Mouse (Mus musculus) mesoderm, embryonic 11.5 days (tissue): ENCODE results near the gene Gm33543.

Source experiments
- DNase-seq: peaks from one replicate; pipeline ENCODE4 v3.0.0-alpha.2; 2012; ENCODE audit warnings: low read depth, low spot score

Gene Gm33543

DNA sequence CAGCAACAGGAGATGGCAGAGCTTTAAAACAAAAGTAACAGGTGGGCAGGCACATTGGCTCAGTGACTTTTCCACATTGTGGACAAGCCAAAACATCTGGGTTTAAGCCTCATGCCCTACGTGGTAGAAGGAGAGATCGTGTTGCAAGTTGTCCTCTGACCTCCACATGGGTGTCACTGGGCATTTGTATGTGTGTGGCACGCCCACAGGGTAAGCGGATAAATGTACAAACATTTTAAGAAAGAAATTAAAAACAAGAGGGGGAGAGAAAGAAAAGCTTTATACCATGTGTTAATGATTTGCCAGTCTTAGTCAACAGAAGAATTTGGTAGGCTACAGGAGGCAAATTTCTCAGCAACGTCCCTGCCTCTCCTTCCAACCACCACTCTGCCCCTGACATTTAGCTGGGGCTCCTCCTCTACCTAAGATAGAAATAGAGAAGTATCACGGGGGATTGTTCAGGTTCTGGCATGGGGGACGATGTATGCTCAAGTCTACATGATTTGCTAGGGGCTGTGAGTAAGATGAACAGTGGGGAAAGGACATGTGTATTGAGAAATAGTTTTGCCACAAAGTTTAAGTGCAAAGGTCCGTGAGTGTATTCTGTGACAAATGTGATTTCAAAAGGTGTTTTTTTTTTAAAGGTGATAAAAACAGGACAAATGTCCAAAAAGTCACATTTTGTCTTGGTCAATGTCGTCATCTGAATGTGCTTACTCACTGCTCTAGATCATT is 6.0 kb downstream of the Gm33543 start:
- DNase-seq: no peak

DNA sequence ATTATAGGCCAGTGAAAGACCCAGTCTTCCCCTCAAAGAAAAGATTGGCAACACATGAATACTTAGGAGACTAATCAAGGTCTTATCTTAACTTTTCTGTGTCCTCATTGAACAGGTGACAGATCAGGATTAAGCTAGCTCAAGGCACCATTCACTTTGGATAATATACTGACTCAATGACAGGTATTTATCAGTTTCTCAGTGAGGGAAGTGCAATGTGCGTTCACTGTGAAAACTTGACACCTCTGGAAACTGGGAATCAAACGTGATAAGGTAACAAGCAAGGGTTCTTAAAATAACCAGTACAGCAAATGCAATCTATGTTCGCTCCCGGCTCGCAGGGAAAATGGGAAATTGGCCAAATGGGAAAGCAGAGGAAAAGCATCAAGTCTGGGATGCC is 11.8 kb downstream of the Gm33543 start:
- DNase-seq: no peak

DNA sequence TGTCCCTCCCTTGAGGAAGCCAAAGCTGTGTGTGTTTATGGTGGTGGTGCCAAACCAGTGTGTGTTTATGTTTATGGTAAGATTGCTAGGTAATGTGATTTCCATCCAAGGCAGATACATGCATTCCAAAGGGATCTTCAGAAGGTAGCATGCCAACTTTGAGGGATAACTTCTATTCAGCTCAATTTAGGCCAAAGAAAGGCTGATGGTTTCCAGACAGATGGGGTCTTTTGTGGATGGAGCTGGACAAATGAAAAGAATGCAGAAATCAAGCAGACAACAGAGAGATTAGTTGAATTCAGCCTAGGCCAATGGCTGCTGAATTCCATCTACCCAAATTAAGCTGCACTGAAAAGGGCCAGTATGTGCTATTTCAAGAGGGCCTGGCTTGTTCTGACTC is 13.3 kb downstream of the Gm33543 start:
- no peak for DNase-seq

DNA sequence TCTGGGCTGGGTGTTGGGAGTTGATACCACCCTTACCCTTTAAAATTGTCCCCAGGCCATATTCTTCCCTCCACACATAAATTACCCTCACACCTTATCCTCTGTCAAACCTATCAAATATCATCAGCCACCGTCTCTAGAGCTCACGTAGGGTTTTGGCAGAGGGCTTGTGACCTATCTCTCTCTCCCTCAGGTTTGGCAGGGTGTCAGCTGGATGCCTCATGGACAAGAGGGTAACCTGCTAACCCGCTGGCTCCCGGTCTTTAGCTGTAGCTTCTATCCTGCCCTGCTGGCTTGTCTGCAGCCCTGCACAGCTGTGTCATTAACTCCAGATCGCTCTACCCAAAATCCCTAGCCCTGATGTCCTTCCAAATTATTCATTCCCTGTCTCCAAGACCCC is 14.4 kb downstream of the Gm33543 start:
- no peak for DNase-seq

DNA sequence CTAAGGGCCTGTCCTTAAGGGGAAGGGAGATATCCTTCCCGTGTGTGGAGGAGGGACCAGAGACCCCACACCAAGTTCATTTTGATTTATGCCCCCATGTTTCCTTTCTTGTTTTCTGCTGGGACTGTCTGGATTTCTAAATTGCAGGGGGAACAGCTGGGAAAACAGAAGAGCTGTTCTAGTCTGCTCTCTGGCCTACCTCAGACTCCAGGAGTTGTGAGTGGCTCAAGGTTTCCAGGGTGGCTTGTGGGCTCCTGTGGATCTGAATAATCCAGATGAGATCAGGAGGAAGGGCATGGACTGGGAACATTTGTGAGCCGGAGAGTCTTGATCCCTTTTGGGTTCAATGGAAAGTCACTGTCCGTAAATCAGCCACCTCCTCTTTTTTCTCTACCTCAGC is 17.1 kb downstream of the Gm33543 start:
- DNase-seq: peak; percentile 62

DNA sequence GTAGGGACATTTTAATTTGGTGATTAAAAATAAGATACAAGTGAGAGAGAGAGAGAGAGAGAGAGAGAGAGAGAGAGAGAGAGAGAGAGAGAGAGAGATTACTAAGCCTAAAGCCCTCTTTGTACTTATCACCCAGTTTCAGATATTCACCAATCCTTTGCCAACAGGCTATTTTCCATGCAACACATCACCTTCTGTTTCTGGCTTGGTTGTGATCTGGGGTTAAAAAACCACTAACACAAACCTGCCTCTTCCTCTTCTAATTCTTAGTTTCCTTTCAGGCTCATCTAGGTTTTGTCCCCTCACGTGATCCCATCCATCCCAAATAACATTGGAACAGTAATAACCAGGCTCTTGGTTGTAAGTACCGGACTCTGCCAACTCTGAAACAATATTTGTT is 24.2 kb downstream of the Gm33543 start:
- DNase-seq: no peak

DNA sequence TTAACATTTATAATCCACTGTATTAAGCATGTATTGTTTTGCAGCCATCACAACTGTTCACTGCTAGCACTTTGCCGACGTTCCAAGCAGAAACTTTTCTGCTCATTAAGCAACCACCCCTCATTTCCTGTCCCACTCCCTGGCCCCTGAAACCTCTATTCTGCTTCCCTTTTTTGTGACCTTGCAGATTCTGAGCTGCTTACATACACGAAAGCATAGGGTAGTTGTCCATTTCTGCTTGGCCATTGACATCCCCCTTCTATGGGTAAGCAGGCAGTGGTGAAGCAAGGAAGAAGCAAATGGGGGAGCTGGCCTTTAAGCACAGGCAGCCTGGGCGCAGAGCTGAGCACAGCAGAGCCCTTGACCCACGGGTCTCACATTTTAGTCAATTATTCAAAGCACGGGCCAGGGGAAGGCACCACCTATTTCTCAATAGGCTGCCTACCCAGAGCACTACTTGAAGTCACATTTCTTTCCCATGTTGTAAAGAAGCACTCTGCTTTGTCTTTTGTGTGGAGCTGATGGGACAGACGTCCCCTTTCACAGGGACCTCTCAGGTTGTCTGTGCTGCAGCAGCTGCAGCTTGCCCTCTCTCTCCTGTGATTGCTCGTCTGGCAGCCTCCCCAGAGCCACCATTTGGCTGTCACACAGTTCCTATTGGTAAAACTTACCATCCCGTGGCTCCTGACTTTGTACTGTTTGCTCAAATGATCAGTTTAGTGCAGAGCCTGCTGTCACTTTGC is 25.1 kb downstream of the Gm33543 start:
- DNase-seq: no peak

DNA sequence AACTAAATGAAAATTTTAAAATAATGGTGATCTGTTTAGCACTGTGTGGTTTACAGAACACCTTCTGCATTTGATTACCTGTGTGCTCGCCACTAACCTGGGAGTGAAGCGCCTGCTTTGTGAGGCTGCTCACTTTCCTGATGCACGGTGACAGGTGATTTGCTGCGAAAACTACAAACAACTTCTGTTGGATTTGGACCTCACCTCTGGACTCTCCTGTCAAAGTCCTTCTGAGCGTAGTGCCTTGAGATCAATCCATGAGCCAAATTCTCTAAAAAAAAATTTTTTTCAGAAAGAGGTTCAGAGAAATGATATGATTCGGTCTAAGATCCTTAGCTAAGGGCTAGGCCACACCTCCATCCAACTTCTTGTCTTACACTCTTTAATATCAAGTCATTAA is 28.4 kb downstream of the Gm33543 start:
- no peak for DNase-seq

DNA sequence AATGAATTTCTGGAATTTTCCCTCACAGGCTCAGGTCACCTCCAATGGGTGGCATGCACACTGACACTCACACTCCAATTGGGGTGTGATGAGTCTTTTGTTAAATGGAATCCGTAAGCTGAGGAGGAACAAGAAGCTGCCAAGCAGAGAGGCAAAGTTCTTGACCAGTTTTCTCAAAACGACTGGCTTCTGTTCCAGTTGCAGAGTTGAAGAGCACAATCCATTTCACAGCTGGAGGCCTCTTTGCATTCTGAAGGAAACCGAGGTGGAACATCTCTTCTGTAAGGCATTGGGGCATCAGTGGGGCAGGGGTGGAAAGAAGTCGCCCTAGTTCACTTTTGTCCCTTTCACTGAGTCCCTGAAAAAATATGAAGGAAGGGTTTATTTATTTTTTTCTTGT is 30.9 kb downstream of the Gm33543 start:
- no peak for DNase-seq

DNA sequence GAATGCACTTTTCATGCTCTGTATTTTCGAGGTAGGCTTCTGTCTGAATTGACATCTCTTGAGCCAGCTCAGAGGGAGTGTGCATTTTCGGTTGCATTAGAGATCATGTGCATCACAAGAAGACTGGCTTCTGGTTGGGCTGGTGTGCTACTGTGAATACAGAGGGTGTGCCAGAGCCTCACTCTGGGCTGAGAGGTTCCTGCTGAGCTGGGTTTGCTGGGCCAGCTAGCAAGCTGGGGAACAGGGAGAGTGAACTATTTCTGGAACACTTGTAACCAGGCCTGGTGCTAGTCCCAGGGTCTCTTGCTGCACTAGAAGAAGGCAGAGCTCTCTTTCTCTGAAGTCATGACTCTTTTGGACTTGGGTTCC is 41.3 kb downstream of the Gm33543 start:
- DNase-seq: no peak

DNA sequence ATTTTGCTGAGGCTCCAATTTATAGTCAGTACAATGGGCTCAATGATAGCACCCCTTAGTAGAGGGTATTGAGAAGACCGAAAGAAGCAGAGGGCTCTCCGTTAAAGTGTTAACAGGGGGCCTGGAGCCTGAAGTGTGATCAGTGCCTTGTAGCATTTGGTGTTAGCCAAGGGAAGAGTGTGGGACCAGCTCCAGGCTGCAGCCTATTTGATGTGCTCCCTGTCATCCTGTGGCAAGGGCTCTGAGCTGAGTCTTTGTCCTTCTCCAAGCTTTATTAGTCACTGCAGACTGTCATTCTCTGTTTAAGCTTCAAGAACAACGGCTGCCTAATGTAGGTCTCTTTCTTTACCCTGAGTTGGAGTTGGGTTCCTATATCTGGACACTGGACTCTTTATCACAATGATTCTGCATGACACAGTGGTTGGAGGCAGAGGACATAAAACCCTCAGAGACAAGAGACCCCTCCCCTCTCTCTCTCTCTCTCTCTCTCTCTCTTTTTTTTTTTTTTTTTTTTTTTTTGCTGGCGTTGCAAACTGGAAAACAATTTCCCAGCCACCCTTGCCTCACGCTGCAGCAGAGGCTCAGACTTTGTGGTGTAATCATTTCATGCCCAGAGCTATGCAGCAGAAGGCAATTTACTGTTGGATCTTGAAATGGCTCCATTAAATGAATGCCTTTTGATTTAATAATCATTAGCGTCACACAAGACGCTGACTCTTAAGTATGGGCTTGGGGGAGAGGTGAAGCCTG is 41.9 kb downstream of the Gm33543 start:
- DNase-seq: no peak

DNA sequence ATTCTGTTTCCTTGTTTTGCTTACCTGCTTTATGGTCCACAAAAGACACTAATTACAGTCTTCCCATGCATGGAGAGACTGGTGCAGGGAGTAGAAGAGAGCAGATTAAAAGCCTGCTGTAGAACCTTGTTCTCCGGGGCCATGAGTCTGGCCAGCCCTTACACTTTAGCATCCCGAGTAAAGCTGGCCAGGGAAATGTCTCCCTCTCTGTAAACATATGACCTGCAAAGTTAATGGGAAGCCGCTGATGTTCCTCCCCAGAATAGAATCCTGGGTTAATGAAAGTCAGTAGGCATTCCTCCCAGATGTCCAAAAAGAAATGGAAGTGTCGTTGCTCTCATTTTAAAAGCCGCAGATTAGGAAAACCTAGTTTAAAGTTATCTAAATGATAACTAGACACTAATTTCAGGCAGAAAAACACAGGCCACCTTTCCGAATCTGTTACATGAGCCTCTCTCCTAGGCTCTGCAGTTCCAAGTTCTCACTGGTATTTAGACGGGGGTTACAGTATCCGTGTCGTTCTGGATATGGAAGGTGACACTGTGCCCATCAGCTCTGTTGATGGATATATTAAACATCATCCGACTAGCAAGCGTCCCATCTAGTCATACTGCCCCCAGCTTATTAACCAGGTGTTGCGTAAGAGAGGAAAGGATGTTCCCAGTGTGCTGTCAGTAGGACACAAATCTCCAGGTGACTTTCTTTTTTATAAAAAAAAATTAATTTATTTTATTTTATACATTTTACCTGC is 44.9 kb downstream of the Gm33543 start:
- DNase-seq: no peak

DNA sequence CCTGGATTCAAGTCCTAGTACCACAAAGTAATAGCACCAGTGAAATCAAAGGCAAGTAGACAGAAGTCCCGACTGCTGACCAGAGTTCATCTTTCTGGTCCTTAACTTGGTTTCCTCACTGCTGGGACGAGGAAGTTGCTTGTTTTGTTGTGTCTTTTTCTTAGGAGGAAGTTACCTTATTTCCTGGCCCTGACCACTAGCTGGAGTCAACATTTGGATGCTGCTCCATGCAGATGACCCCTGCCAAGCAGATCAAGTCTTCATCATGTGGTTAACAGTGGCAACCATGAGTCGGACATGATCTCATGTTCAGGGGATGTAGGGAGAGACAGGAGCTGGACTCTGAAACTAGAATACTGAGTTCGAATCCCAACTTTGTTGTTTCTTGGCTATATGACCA is 47.2 kb downstream of the Gm33543 start:
- no peak for DNase-seq

DNA sequence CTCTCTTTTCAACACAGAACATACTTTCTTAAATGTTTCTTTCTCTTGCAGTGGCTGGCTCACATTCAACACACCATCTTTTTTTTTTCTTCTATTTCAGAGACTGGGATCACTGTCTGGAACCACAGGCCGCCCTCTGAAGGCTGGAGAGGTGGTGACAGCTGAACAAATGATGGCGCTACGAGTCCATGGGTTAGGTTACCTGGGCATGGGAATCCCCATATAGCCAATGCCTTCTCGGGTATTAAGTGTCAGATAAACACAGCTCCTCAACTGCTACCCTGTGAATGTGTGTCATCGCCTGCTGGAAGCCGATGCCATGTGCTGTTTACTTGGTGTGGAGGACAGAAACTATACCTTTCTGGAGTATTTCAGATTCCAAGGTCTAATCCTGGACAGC is 48.0 kb downstream of the Gm33543 start:
- DNase-seq: peak; percentile 10

DNA sequence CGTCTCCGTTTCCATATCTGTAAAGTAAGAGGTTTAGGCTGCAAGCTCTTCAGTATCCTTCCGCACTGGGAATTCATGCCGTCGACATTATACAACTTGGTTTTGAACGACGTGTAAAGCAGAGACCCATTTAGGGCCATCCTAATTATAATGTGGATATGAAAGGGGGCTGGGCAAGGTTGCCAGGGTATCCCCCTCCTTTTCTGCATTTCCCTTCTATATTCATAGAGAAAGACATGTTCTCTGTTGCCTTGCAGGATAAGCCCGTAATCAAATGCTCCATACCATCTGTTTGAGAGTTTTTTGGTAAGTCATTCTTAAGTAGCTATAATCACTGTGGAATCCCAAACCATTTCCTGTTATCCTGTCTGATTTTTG is 51.3 kb downstream of the Gm33543 start:
- no peak for DNase-seq

DNA sequence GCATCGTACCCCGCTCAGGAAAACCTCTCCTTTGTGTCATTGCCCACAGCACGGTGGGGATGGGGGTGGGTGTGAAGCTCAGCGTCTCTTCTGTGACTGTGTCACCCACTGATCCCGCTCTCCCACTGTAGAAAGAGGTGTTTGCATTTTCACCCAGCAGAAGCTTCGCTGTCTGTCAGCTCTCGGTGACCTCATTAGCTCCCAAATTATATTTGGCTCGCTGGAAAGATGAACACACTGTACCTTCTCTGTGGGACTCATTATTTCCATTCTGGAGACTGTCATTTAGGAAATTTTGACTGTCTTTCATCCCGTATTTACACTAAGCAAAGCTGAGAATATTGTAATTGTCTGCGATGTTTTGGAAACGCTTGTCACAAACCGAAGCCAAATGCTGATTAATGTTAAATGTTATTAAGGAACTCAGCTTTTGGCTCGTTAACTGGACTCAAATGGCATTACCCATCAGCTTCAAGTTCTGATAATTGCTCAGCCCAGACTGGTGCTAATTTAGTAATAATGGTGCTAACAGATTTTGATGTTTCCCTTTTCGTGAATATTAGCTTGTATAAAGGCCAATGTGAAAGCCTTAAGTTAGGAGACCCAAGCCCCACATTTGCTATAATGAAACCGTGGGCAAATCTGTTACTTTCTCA is 51.8 kb downstream of the Gm33543 start:
- no peak for DNase-seq

DNA sequence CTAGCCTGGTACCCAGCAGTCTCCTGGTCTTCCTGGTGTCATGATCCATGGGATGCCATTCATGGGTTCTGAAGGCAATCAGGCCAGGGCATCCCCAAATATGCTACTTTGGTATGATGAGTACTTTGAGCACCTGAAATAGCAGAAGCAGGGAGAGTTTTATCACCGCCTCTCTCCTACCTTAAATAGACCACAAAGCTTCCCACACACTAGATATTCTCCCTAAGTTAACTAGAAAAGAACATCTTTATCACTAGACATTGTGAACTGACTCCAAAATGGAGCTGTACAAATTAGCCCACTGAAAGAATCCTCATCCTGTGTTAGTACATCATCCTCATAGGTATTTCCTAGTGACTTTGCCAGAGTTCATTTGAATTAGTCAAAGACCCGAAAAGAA is 55.6 kb downstream of the Gm33543 start:
- DNase-seq: no peak

DNA sequence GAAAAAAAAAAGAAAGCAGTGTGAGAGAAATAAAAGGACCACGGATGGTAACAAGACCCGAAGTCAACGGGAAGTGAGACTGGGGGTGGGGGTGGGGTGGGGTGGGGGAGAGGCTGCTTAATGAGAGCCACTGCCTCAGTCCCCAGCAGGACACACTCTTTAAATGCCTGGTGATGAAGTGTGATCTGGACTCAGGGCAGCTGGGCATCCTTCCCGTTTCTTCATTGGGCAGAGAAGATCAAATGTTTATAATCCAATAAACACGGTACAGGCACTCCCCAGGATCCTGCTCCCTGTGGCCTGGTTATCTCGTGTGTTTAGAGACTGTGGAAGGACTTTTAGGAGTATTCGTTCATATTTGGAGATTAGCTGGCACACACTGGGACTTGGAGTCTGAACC is 57.9 kb downstream of the Gm33543 start:
- DNase-seq: no peak

DNA sequence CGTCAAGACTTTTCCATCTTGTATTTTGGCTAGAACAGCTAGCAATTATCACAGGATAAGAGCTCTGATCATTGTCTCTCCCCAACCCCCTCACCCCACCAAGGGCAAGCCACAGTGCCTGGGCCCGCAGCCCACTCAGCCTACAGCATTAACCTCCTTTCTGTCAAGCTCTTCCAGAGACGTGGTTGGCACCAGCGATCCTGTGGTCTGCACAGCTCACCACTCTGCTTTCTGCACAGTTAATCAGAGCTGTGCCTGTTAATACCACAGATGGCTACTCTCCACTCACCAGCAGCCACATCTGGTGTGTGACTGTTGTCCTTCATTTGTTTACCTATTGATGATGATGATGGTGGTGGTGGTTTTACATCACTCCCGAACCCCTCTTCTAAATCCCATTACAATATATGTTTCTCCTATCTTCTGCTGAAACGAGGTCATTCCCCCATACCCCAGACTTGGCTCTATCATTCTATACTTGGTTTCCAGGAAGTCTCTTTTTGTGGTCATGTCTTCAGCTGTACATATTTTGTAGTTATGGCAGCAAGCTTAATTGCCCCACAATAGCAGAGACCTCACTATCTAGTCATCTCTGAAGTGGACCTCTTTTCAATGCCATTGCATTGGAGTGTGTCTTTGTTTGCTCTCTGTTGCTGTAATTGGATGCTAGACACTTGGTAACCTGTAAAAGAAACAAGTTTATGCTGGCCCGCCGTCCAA is 61.7 kb downstream of the Gm33543 start:
- DNase-seq: no peak

DNA sequence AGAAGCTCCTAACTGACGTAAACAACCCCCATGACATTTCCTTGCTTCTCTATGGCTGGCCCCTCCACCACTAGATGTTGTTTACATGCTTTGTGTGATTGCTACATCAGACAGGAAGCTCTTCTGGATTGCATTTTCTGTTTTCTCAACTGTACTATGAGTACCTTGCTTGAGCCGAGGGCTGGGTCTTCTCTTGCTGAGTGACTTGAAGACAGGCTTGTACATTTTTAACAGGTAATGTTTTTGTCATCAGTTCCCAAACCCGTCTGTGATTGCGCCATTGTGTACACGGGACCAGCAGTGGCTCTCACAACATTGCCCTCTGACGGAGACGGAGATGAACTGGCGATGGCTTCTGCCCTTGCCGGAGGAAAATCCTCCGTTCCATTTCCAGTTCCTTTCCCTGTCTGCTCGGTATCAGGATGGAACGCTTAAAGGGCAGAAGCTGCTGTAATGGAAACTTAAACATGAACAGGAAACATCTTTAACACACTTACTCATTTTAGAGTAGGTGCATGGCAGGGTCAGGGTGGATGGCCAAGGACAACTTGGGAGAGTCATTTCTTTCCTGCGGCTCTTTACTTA is 62.8 kb downstream of the Gm33543 start:
- no peak for DNase-seq

DNA sequence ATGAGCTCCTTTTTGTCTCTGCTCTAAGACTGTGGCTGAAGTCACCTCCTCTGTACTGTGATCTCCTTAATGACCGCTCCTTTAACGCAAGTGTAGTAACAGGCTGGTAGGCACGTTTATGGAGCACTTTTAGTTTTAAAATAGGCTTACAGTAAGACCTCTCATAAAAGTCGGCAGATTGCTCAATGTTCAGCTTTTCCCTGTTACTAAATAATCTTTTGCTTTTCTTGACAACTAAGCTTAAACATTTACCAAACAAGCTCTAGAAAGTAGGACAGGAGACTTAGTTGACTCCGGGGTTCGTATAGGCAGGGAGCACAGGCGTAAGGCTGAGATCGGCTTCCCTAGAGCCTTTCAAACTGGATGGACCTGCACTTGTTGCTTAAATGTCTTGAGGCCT is 64.1 kb downstream of the Gm33543 start:
- DNase-seq: no peak
